Mouse (Mus musculus) spleen, adult 18-20 months (tissue): Measurements from ENCODE around the gene Eci2.
"Not testable (repeated sequence)": the region's sequence is repeated elsewhere in the genome, so short reads cannot be mapped to it uniquely, and the experiment has no call there.

Experiments
- DNase-seq, 2 experiments: peaks; one replicate each; pipeline ENCODE4 v3.0.0; 2022; ENCODE audit warnings: mixed read lengths in 2 of 2

Eci2 gene

DNA sequence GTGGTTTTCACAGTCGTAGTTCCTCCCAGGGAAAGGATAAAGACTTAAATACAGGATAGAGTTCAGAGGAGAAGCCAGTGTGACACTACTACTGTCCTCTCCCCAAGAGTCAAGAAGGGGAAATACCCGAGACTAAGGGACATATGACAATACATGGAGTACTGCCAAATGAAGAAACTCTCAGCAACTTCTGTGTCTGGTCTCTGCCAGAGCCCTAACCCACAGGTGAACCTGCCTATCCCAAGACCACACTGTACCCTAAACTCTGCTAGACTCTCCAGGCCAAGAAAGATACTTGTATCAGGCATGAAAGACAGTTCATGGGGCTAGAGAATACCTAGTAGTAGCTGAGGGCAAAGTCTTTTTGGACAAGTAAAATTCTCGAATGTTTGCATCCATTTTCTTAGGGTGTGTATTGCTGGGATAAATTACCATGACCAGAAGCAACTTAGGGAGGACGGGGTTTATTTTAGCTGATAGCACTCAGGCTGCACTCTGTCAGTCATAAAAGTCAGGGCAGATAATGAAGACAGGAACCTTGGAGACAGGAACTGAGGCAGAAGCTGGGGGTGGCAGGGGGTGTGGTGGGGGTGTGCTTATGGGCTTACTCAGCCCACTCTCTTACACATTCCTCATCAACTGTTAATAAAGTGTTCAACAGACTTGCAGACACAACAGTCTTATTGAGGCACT lies 35.2 kb downstream of the Eci2 start:
- DNase-seq, result no peak

DNA sequence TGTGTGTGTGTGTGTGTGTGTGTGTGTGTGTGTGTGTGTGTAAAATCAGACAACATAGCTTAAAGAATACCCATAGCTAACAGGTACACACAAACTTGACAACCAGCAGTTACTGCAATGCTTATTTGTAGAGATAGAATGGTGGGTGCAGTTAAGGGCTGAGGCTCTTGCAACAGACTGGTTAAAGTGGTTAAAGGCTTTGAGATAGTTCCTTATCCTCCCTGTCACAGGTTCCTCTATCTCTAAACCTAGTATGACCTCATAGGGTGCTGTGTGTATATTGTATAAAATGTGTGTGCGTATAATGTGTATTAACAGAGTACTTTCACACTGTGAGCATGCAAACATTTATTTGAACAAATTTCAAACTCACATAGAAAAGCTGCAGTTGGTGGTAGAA lies 43.4 kb downstream of the Eci2 start:
- not testable (repeated sequence) for DNase-seq

DNA sequence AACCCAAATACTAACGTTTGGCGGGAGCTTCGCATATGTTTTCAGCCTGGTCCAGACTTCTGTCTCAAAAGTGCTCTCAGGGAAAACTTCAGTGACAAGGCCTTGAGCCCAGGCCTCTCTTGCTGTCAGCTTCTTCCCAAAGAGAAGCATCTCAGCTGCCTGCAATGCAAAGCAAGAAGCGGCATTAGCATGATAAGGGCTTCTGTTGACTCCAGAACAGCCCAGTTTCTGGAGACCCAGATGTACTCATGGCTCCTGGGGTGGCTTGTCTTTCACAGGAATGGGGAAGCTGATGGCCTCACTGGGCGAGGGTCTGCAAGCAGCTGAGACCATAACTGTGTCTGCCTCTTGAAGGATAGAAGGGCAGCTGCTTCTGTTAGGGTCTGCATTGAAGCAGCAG lies 48.3 kb downstream of the Eci2 start:
- DNase-seq, result not testable (repeated sequence)

DNA sequence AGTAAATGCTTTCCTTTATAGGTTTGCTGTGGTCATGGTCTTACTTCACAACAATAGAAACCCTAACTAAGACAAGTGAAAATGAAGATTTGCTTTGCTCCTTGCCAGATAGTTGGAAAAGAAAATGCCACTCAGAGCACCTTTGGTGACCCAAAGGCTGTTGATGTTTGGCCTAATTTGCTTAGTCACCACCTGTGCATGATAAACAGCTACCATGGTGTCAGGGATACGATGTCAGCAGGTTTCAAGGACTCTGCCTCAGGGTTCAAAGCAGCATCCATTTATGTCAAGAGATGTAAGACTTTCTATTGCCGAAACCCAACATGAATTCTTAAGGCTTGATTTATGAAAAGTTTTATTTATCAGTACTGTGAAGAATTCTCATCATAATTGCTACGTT lies 49.5 kb downstream of the Eci2 start:
- no peak for DNase-seq

DNA sequence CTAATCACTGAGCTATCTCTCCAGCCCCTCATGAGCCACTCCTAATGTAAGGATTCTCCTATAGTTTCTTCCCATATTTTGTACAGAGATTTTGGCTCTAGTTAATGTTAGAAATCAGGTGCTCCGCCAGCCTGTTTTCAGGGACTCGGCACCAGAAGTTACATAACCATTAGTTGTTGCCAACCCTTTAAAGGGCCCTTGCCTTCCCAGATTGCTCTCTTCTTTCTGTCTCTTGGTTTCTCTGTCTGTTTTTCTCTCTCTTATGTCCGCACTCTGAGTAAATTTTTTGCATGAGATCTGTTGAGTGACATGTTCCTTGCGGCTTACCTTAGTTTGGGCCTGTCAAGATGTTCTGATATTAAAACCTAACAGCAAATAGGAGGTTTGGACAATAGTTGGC lies 50.8 kb downstream of the Eci2 start:
- DNase-seq, result no peak

DNA sequence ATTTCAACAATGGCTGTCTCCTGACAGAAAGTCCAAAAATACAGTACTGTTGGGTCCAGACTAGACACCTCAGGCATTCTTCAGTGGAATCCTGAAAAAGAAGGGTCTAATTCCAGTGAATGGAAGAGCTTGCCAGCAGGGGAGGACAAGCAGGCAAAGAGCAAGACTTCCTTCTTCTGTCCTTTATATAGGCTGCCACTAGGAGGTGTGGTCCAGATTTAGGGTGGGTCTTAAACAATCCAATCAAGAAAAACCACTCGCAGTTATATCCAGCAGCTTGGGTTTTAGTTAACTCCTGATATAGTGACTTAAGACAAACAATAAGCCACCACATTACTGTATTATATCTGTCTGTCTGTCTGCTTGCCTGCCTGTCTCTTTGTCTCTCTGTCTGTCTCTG lies 53.1 kb downstream of the Eci2 start:
- DNase-seq, result no peak

DNA sequence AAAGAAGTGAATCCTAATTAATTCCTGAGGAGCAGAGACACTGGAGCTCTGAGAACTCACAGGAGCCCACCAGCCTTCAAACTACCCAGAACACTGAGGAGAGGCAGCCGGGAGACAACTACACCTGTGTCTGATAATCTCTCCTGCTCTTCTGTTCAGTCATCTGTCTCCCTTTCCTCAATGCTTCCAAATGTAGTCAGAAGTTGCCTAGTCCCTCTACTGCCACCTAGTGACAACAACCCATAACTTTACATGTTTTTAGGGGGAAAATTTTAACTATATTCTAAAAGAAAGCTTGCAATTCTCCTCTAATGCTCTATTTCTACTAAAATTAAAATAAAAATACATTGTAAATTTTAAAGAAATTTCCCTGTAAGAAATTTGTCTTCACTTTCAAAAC lies 53.7 kb downstream of the Eci2 start:
- DNase-seq, result no peak

DNA sequence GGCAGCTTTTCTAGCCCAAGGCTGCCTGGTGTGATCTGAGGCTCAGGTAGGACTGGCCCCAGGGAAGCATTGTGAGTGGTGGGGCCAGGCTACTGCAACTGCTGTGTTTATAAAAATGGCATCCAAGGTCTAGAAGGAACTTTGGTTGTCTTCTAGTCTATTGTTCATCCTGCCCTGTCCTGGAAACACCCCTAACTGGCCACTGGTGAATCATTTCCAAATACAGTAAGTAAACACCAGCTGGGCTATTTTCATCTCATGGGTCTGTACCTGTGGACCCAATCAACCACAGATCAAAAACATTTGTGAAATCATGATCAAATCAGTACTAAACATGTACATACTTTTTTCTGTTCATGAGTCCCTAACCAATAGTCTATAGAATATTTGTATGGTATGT lies 54.4 kb downstream of the Eci2 start:
- DNase-seq, result not testable (repeated sequence)

DNA sequence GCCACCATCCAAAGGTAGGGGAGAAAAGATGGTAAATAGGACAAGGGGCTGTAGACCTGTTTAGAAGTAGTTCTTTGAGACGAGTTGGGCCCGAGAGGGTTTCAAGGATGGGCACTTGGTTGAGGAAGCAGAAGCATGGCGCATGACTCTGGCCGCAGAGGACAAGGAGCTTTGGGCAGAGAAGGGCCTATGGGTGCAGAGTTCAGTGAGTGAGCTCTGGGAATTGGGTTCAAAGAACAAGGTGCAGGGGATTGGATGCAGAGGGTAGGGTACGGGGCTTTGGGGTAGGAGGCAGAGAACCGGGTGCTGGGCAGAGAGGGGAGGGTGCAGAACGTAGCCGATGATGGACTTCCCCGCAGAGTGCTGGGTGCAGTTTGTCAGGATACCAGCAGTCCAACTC lies 61.2 kb downstream of the Eci2 start:
- DNase-seq, result not testable (repeated sequence)

DNA sequence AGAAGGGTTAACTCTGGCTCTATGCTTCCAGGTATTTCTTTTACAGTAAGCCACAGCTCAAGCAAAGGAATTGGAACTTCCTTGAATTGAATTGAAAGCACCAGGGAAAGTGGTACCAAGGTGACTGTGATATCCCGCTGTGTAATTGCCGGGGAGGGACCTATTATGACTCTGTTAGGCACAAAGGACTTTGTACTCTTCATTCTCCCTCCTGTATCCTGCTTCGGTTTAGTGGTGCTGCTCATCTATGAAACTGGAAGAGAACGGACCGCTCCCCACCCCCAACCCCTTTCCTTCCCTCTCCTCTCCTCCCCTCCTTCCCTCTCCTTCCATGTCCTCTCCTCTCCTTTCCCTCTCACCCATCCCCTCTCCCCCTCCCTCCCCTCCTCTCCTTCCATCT lies 62.0 kb downstream of the Eci2 start:
- DNase-seq, result no peak

DNA sequence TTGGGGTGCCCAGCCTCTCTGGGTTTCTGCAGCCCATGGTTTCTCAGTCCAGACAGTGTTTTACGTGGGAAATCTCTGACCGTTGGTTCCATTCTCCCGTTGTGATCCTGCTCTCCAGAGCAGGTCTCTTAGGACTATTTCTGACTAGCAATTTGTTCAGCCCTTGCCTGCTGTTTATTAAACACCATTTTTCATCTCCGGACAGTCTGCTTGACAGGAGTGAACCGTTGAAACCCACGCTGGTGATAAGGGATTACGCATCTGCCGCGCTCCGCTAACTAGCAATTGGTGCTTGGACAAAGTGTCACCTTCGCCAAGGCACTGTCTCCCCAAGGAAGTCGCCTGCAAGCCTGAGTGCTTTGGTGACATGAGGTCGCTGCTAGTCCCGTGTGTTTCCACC lies 62.5 kb downstream of the Eci2 start:
- DNase-seq, result no peak

DNA sequence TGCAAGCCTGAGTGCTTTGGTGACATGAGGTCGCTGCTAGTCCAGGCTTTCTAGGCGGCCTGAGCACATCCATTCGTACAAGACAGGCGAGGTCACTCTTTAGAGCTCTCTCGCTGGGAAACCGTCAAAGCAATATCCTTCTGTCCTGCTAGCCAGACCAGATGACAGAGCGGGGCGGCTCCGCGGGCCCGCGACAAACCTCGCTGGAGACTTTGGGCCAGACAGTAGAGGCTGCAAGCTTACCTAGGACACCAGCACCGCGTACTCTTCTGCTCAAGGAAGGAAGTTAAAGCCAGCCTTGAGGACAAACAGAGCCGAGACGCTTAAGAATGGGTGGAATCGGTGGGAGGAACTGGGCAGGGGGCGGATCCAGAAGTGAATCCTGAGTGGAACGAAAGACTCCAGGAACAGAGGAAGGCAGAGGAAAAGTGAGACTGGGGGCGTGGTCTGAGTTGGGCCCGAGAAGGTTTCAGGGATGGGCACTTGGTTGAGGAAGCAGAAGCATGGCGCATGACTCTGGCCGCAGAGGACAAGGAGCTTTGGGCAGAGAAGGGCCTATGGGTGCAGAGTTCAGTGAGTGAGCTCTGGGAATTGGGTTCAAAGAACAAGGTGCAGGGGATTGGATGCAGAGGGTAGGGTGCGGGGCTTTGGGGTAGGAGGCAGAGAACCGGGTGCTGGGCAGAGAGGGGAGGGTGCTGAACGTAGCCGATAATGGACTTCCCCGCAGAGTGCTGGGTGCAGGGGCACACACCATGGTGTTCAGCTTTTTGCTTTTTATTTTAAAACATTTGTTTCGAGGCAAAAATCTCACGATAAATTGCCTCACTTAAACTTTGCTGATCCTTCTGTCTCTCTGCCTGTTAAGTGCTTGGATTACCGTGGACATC lies 63.1 kb downstream of the Eci2 start, which contains the start of gene Eci3:
Gene Eci3 (minus strand): TSS at position 300 of the 887 bp plus-strand sequence.
- DNase-seq, result peak in 1 of 2 experiments; percentile 5

DNA sequence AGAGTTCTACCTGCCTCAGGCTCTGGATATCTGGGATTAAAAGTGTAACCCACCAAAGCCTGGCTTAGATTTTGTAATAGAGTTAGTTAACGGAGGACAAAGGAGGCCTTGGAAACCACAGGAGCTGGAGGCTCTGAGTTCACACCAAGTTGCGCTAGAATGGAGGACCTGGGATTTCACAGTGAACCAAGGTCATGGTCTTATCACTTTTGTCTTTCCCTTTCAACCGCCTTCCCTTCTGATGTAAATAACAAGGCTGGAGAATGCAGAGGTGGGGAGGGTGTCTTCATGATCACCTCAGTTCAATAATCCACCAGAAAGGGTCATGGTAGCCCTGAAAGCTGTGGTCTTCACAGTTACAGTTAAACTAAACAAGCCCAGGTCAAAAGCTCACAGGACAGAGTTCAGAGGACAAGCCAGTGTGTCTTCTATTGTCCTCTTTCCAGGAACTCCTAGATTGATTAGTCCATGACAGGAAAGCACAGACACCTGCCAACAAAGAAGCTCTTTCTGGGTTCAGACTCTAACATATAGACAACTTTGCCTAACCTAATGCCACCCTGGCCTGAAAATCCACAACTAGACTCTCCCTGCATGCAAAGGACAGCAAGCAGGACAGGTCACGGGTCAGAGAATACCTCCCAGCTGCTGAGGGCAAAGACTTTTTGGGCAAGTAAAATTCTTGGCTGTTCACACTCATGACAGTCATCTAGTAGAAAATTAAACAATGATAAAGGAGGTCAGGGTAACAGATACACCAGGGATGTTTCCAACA lies 65.7 kb downstream of the Eci2 start:
- no peak for DNase-seq

DNA sequence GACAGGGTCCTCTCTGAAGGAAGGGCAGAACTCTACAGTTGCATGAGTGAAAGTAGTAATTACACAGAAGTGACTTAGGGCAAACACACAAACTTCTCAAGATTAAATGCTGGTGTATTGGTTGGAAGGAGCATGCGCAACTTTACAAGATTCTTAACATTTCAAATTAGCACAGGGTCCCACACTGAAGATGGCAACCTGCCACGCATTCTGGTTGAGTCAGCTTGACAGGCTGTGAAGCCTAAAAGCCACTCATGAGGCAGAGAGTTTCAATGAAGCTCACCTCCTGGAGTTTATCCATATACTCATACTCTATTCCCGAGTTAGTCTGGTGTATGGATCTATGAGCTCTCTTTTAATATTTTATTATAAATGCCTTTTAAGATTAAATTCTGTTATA lies 68.7 kb downstream of the Eci2 start:
- not testable (repeated sequence) for DNase-seq

DNA sequence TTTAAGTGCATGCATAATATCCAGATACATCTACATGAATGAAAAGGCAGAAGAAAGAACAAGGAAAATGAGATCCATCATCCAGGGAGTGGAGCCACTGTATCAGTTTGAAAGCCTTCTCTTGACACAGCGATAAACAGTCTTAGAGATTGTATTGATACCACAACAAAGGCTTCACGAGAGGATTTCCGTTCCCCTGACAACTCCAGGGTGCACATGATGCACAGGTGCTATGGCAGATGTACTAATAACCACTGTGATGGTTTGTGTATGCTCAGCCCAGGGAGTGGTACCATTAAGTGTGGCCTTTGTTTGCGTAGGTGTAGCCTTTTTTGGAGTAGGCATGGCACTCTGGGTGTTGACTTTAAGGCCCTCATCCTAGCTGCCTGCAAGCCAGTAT lies 70.0 kb downstream of the Eci2 start:
- no peak for DNase-seq

DNA sequence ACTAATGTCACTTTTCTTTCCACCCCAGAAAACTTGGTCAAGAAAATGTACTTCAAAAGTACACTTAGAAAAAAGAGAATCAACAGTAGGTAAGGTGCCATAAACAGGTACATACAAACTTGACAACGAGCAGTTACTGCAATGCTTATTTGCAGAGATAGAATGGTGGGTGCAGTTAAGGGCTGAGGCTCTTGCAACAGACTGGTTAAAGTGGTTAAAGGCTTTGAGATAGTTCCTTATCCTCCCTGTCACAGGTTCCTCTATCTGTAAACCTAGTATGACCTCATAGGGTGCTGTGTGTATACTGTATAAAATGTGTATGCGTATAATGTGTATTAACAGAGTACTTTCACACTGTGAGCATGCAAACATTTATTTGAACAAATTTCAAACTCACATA lies 75.5 kb downstream of the Eci2 start:
- not testable (repeated sequence) for DNase-seq

DNA sequence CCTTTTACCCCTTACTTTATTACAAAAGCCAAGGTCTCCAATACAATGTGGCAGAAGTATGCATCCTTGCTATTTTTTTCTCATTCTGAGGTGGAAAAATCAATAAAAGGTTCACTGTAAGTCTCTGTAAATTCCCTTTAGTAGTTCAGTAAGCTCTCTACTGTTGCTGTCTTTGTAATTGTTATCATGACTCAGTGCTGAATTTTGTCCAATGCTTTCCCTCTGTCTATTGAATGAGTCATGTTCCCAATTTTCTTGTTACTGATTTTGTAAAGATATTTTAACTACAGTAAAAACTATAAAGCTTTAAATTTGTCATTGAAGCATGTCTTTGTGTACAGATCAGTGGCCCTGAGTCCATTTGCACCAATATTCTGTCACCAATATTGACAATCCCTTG lies 84.5 kb downstream of the Eci2 start:
- DNase-seq, result no peak

DNA sequence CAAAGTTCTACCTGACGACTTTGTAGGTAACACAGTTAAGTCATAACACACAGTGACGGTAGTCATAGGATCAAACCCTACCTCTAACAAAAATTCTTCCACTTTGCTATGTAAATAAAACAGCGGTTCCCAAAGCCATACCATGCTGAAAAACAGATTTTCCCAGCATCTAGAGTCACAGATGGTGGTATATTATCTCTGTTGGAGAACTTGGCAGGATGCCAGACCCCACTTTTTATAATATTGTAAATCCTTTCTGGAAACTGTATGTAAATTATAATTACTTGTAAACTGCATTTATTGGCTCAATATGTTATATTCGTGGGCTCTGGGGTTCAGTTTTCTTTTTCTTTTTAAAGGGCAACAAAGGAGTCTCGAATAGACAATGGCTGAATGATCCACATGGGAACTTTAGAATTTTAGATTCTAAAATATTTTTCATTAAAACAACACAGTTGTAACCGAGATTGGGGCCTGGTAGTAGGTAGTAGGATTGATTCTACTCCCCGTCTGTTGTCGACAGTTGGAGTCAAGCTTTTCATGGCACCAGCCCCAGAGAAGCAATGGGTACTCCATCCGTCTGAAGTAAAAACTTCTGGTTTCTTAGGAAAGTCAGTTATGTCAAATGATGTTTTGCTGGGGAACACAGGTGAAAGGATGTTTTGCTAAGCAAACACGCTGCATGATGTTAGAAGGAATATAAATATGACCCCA lies 91.8 kb downstream of the Eci2 start:
- no peak for DNase-seq
